Mouse (Mus musculus) limb, embryonic 12.5 days (tissue): ENCODE measurements around the gene Smurf1. TPM values are rescaled to one million over a fixed set of nuclear protein-coding genes. Genes with fewer than 3 reads are reported as not detected.

Experiments
- ATAC-seq: fragments of 200-750 bp; cut with Nextera tagmentation; 2 replicates; pipeline ENCODE4 v1.8.0; 2017; ENCODE audit warnings: low read depth, moderate TSS enrichment; ENCODE audit not compliant: insufficient number of reproducible peaks, insufficient read depth, low FRiP score, low TSS enrichment
- H3K27ac ChIP-seq: fragments of 300-500 bp; sonication (generic); 2 replicates; pipeline ENCODE4 v1.5.1; 2016; ENCODE audit warnings: mild to moderate bottlenecking, moderate library complexity
- H3K27me3 ChIP-seq: fragments of 300-500 bp; sonication (generic); 2 replicates; pipeline ENCODE4 v1.6.1; 2016; ENCODE audit warnings: mild to moderate bottlenecking, moderate library complexity
- H3K36me3 ChIP-seq: fragments of 300-500 bp; sonication (generic); 2 replicates; pipeline ENCODE4 v1.6.1; 2016; ENCODE audit warnings: mild to moderate bottlenecking, moderate library complexity
- H3K4me1 ChIP-seq: fragments of 300-500 bp; sonication (generic); replicated peaks from 2 replicates; pipeline ENCODE4 v1.6.1; 2016
- H3K4me2 ChIP-seq: fragments of 300-500 bp; sonication (generic); 2 replicates; pipeline ENCODE4 v1.6.1; 2016; ENCODE audit warnings: mild to moderate bottlenecking, moderate library complexity
- H3K4me3 ChIP-seq: fragments of 300-500 bp; sonication (generic); replicated peaks from 2 replicates; pipeline ENCODE4 v1.5.1; 2016; ENCODE audit warnings: mild to moderate bottlenecking
- H3K9ac ChIP-seq: fragments of 300-500 bp; sonication (generic); replicated peaks from 2 replicates; pipeline ENCODE4 v1.6.1; 2016; ENCODE audit warnings: mild to moderate bottlenecking, moderate library complexity
- H3K9me3 ChIP-seq: fragments of 300-500 bp; sonication (generic); 2 replicates; pipeline ENCODE4 v1.6.1; 2016; ENCODE audit warnings: mild to moderate bottlenecking, moderate library complexity
- WGBS: fragments of 180-500 bp; shearing (Covaris S2); methylation state at CpG from one replicate; pipeline ENCODE4 v1.1.7; 2016; 5-methylcytosine and 5-hydroxymethylcytosine counted together
- polyA plus RNA-seq: library from polyadenylated mRNA; unstranded; fragments of >200 nt; fragmentation: Nextera tagmentation; extraction: Ambion mirVana; gene quantifications from 2 replicates; pipeline ENCODE4 v1.2.1, GENCODE M21; 2016

The Smurf1 gene
- polyA plus RNA-seq, 1 experiment from 2014 or later = 23.3 TPM

DNA sequence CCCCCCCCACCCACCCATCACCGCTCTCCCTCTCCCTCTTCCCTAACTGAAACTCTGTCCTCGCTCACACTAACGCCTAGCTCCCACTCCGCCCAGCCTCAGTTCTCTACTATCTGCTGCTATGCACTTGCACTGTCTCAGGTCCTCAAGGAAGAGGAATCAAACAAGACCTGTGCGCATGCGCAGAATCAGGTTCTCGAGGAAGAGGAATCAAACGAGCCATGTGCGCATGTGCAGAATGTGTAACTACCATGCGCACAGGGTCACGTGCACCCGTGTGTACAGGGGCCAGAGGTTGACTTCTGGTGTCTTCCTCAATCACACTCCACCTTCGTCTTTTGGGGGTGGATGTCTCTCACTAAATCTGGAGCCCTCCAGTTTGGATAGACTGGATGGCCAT, 21.9 kb upstream of the Smurf1 start:
- WGBS = 89% methylated on average over 13 of the region's 13 CpGs
- Histone ChIP-seq H3K4me1 (no peaks in the 10 kb centered on the region), H3K4me3 (no peak overlapping the region), H3K36me3 (no peaks in the 10 kb centered on the region), H3K9ac (no peak overlapping the region), H3K27me3 (no peaks in the 10 kb centered on the region), H3K27ac (no peak overlapping the region), H3K9me3 (peaks cover 15% of the 10 kb centered on the region; the same call in 1 of the 2 replicates), H3K4me2 (no peak overlapping the region)
- no peak for ATAC-seq

DNA sequence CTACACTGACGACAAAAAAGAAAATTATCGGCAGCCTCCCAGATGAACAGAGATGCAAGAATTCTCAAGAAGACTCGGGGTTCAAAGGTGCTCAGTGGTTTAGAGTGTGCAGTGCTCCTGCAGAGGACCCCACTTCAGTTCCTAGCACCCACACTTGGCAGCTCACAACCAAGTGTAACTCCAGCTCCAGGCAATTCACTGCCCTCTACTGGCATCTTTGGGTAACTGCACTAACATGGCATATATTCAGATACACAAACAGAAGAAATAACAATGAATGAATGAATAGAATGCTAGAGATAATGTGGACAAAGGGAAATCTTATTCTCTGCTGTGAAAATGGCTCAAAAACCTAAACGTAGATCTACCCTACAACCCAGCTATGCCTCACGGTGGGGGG, 19.2 kb upstream of the Smurf1 start:
- no peak for ATAC-seq
- no peak overlapping the region for H3K4me2 ChIP-seq
- H3K27ac ChIP-seq = no peak overlapping the region
- peaks cover 15% of the 10 kb centered on the region; the same call in 1 of the 2 replicates for H3K9me3 ChIP-seq
- no peaks in the 10 kb centered on the region for H3K36me3 ChIP-seq
- H3K4me1 ChIP-seq = no peaks in the 10 kb centered on the region
- no peaks in the 10 kb centered on the region for H3K27me3 ChIP-seq
- 97% methylated on average over 5 of the region's 5 CpGs for WGBS
- no peak overlapping the region for H3K4me3 ChIP-seq
- H3K9ac ChIP-seq = no peak overlapping the region

DNA sequence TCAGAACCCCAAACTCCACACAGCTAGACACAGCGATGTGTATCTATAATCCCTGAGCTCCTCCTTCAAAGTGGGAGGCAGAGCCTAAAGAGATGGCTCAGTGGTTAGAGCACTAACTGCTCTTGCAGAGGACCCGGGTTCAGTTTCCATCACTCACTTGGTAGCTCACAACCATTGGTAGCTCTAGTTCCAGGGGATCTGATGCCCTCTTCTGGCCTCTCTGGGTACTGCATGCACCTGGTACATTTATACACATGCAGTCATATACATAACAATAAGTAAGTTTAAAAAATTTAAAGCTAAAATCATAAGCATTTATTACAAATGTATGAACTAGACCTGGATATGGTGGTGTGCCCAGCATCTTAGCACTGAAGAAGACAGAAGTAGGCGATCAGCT, 17.6 kb upstream of the Smurf1 start:
- Histone ChIP-seq H3K9me3 (peaks cover 15% of the 10 kb centered on the region; the same call in 1 of the 2 replicates), H3K4me2 (no peak overlapping the region), H3K36me3 (no peaks in the 10 kb centered on the region), H3K9ac (no peak overlapping the region), H3K27me3 (no peaks in the 10 kb centered on the region), H3K4me3 (no peak overlapping the region), H3K27ac (no peak overlapping the region), H3K4me1 (no peaks in the 10 kb centered on the region)
- WGBS = 83% methylated on average over 3 of the region's 3 CpGs
- no peak for ATAC-seq

DNA sequence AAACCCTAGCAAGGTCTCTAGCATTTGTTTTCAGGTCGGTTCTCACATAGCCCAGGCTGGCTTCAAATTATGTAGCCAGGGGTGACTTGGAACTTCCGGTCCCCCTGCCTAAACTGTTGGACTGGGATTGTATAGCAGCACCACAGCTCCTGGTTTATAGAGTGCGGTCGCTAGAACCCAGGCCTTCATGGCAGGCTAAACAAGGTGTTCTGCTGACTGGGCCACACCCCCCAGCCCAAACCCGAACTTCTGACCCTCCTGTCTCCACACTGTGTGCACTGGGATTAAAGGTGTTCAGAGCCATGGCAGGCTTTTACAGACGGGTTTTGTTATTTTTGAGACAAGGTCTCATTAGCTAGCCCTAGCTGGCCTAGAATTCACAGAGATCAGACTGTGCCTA, 13.5 kb upstream of the Smurf1 start:
- no peaks in the 10 kb centered on the region for H3K4me1 ChIP-seq
- no peaks in the 10 kb centered on the region for H3K27me3 ChIP-seq
- no peak overlapping the region for H3K4me2 ChIP-seq
- no peak overlapping the region for H3K9ac ChIP-seq
- ATAC-seq = no peak
- H3K36me3 ChIP-seq = no peaks in the 10 kb centered on the region
- WGBS = 74% methylated on average over 6 of the region's 6 CpGs
- peaks cover 7% of the 10 kb centered on the region; the same call in 1 of the 2 replicates for H3K9me3 ChIP-seq
- no peak overlapping the region for H3K4me3 ChIP-seq
- no peak overlapping the region for H3K27ac ChIP-seq

DNA sequence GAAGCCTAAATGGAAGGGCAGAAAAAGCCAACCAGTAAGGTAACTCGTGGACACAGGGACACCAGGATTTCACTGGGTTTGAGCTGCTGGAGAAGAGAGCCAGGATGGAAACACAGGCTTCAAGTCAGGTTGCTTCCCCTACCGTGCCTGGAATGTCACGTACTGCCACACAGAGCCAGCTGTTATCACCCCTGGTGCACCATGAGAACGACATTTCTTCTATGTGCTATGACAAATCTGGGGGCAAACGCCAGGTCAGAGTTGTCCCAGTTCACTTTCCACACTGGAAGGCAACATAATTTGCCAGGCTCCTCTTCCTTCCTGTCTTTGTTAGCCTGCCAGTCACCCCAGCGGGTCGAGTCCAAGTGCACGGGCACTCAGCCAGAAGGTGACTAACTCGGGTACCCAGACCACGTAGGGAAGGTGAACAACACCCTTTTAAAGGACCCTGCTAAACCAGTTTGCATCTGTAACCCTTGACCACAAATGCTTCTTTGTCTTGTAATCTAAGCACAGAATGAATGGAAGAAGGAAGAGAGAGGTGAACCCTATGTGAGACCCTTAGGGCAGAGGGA, 13.0 kb upstream of the Smurf1 start:
- no peaks in the 10 kb centered on the region for H3K36me3 ChIP-seq
- no peaks in the 10 kb centered on the region for H3K4me1 ChIP-seq
- H3K27me3 ChIP-seq = no peaks in the 10 kb centered on the region
- ATAC-seq = no peak
- peaks cover 7% of the 10 kb centered on the region; the same call in 1 of the 2 replicates for H3K9me3 ChIP-seq
- WGBS = 80% methylated on average over 10 of the region's 10 CpGs
- no peak overlapping the region for H3K27ac ChIP-seq
- no peak overlapping the region for H3K9ac ChIP-seq
- no peak overlapping the region for H3K4me2 ChIP-seq
- H3K4me3 ChIP-seq = no peak overlapping the region

DNA sequence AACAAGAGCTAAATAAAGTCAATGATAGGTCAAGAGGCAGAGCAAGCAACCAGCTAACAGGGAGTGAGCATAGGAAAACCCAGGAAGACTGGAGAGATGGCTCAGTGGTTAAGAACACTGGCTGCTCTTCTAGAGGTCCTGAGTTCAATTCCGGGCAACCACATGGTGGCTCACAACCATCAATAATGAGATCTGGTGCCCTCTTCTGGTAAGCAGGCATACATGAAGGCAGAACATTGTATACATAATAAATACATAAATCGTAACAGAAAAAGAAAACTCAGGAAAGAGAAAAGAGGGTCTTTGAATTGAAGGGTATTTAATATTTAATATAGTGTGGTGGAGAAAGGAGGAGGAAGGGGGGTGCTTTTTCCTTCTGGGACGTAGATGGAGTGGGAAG, 5.6 kb upstream of the Smurf1 start:
- no peaks in the 10 kb centered on the region for H3K9me3 ChIP-seq
- H3K9ac ChIP-seq = no peak overlapping the region
- H3K4me3 ChIP-seq = no peak overlapping the region
- peaks cover 8% of the 10 kb centered on the region for H3K4me1 ChIP-seq
- peaks cover 5% of the 10 kb centered on the region; the same call in 1 of the 2 replicates for H3K27me3 ChIP-seq
- no peaks in the 10 kb centered on the region for H3K36me3 ChIP-seq
- ATAC-seq = no peak
- no peak overlapping the region for H3K4me2 ChIP-seq
- H3K27ac ChIP-seq = no peak overlapping the region
- 84% methylated on average over 3 of the region's 3 CpGs for WGBS

DNA sequence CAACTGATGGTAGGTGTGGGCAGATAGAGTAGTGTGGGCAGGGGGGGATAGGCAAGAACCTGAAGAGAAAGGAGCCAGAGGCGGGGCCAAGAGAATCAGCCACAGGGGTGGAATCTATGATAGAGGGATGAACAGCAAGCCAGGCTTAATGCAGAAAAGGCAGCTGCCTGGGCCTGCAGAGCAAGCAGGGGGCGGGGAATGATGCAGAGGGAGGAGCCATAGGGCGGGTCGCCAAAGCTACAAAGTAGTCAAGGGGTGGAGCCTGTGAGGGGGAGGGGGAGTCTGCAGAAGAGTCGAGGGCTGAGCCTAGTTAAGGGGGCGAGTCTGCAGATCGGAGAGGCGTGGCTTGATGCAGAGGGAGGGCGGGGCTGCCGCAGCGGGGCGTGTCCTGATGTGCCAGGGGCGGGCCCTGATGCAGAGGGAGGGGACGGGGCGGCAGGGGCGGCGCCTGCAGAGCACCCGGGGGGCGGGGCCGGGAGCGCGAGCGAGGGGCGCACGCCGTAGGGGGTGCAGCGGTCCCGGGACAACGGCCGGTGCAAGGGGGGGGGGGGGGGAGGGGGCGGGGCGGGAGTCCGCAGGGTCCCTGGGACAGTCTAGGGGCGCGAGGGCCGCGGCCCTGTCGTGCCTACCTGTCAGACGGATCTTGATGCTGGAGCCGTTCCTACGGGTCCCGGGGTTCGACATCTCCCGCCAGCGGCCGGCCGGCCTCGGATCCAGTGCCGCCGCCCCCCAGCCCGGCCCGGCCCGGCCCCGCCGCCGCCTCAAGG, 592 bp downstream of the Smurf1 start:
- Histone ChIP-seq H3K36me3 (no peaks in the 10 kb centered on the region), H3K27ac (peak overlapping the region; percentile 96), H3K27me3 (peaks cover 5% of the 10 kb centered on the region; the same call in 1 of the 2 replicates), H3K9ac (peak overlapping the region; percentile 90), H3K4me1 (peaks cover 41% of the 10 kb centered on the region), H3K9me3 (no peaks in the 10 kb centered on the region), H3K4me3 (peak overlapping the region; percentile 94), H3K4me2 (peak overlapping the region; percentile 61)
- peak; percentile 79 for ATAC-seq
- 2% methylated on average over 27 of the region's 56 CpGs for WGBS

DNA sequence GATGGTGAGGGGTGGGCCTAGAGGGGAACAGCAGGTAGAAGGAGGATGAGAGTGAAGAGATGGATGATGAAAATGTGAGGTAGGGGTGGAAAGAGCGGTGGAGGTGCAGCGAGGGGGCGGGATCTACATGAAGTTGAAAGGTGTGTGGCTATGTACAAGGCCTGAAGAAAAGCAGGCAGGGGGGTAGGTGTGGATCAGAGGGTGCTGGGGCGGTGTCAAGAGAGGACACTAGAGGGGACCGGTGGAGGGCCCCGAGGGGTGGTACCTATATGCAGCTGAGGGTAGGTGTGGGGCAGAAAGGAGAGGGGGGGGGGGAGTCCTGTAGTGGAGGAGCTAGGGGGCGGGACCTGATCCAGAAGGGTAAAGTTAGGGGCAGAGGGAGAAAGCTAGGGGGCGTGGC, 1.2 kb downstream of the Smurf1 start:
- H3K4me3 ChIP-seq = peak overlapping the region; percentile 94
- 11% methylated on average over 8 of the region's 8 CpGs for WGBS
- H3K4me1 ChIP-seq = peaks cover 45% of the 10 kb centered on the region
- H3K9me3 ChIP-seq = no peaks in the 10 kb centered on the region
- no peak overlapping the region for H3K9ac ChIP-seq
- H3K27ac ChIP-seq = peak overlapping the region; percentile 96
- H3K36me3 ChIP-seq = no peaks in the 10 kb centered on the region
- H3K27me3 ChIP-seq = peaks cover 5% of the 10 kb centered on the region; the same call in 1 of the 2 replicates
- peak; percentile 66 for ATAC-seq
- peak overlapping the region; percentile 61 for H3K4me2 ChIP-seq

DNA sequence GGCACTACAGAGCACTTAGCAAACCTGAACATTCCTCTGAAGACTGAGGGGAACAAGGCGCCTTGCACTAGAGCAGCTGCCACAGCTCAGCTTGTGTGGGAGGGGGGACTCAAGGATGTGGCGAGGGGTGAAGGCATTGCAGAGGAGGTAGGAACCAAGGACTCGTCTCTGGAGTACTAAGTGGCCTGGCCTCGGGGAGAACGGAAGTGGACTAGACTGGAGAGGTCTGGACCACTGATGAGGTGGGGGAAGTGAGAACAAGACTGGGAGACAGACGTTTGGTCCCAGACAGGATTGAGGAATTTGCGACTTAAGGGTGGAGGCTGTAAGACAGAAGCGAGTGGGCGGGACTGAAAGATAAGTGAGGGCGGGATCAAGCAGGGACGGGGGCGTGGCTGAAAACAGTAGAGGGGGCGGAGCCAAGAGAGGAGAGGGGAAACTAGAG, 1.8 kb downstream of the Smurf1 start:
- Histone ChIP-seq H3K4me3 (peak overlapping the region; percentile 94), H3K27me3 (peaks cover 5% of the 10 kb centered on the region; the same call in 1 of the 2 replicates), H3K9ac (peak overlapping the region; percentile 44; the same call in 1 of the 2 replicates), H3K27ac (peak overlapping the region; percentile 96), H3K4me2 (peak overlapping the region; percentile 61), H3K36me3 (no peaks in the 10 kb centered on the region), H3K9me3 (no peaks in the 10 kb centered on the region), H3K4me1 (peaks cover 51% of the 10 kb centered on the region)
- WGBS = 3% methylated on average over 13 of the region's 13 CpGs
- ATAC-seq = peak; percentile 7

DNA sequence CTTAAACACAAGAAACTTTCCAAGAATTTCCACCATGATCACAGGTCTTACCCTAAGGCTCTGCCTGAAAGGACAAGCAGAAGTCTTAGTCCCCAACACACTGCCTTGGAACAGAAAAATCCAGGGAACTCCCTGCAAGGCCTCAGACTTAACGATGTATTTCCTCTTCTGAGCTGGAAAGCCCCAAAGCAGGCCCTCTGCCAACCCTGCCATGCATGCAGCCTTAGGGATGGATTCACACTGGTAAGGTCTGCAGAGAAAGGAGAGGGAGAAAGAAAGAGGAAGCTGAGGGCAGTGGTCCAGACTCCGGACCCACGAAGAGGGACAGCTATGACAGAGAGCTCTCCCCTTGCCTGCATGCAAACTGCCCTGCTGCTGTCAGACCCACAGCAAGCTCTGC, 2.2 kb downstream of the Smurf1 start:
- Histone ChIP-seq H3K9ac (peak overlapping the region; percentile 44; the same call in 1 of the 2 replicates), H3K4me1 (peaks cover 55% of the 10 kb centered on the region), H3K9me3 (no peaks in the 10 kb centered on the region), H3K27ac (peak overlapping the region; percentile 96), H3K27me3 (peaks cover 5% of the 10 kb centered on the region; the same call in 1 of the 2 replicates), H3K4me3 (peak overlapping the region; percentile 94), H3K4me2 (peak overlapping the region; percentile 61), H3K36me3 (no peaks in the 10 kb centered on the region)
- no peak for ATAC-seq
- 39% methylated on average over 3 of the region's 3 CpGs for WGBS

DNA sequence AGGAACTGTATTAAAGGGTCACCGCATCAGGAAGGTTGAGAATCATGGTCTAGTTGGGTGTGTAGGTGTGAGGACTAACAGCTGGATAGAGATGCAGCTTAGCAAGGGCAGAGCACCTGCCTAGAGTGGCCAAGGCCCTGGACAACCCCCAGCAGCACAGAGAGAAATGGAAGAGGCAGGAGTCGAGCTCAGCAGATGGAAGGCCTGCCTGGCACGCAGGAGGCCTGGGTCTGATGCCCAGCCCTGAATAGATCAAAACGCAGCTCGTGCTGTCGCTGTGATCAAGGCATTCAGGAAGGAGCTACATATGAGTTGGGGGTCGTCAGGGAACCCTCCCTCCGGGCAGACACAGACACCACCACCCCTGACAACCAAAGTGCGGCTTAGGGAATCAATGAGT, 7.4 kb downstream of the Smurf1 start:
- no peak for ATAC-seq
- H3K27ac ChIP-seq = no peak overlapping the region
- H3K9me3 ChIP-seq = no peaks in the 10 kb centered on the region
- peaks cover 36% of the 10 kb centered on the region for H3K4me1 ChIP-seq
- H3K36me3 ChIP-seq = no peaks in the 10 kb centered on the region
- no peaks in the 10 kb centered on the region for H3K27me3 ChIP-seq
- no peak overlapping the region for H3K4me2 ChIP-seq
- WGBS = 77% methylated on average over 9 of the region's 9 CpGs
- no peak overlapping the region for H3K4me3 ChIP-seq
- H3K9ac ChIP-seq = no peak overlapping the region
